Mouse (Mus musculus) kidney, embryonic 16.5 days (tissue): ENCODE results near the gene Unc5cl. TPM values are rescaled to one million over a fixed set of nuclear protein-coding genes. Genes with fewer than 3 reads are reported as not detected.

Source experiments
- ATAC-seq: fragments of 200-750 bp; cut with Nextera tagmentation; 2 replicates; pipeline ENCODE4 v1.8.0; 2017; ENCODE audit warnings: moderate TSS enrichment; ENCODE audit not compliant: low FRiP score, low TSS enrichment
- H3K27ac ChIP-seq: fragments of 300-500 bp; sonication (generic); 2 replicates; pipeline ENCODE4 v1.5.1; 2014; ENCODE audit warnings: low read length
- H3K27me3 ChIP-seq: fragments of 300-500 bp; sonication (generic); 2 replicates; pipeline ENCODE4 v1.6.1; 2014; ENCODE audit warnings: low read length, control low read depth, mixed read lengths; ENCODE audit not compliant: insufficient read depth
- H3K36me3 ChIP-seq: fragments of 300-500 bp; sonication (generic); 2 replicates; pipeline ENCODE4 v1.6.1; 2014; ENCODE audit warnings: low read length, control low read depth, mixed read lengths; ENCODE audit not compliant: insufficient read depth
- H3K4me1 ChIP-seq: fragments of 300-500 bp; sonication (generic); 2 replicates; pipeline ENCODE4 v1.6.1; 2014; ENCODE audit warnings: low read length, control low read depth, mixed read lengths; ENCODE audit not compliant: insufficient read depth
- H3K4me2 ChIP-seq: fragments of 300-500 bp; sonication (generic); replicated peaks from 2 replicates; pipeline ENCODE4 v1.6.1; 2014; ENCODE audit warnings: low read depth, low read length
- H3K4me3 ChIP-seq: fragments of 300-500 bp; sonication (generic); 2 replicates; pipeline ENCODE4 v1.5.1; 2014; ENCODE audit warnings: mild to moderate bottlenecking, low read length
- H3K9ac ChIP-seq: fragments of 300-500 bp; sonication (generic); replicated peaks from 2 replicates; pipeline ENCODE4 v1.6.1; 2014; ENCODE audit warnings: low read length
- H3K9me3 ChIP-seq: fragments of 300-500 bp; sonication (generic); 2 replicates; pipeline ENCODE4 v1.6.1; 2016; ENCODE audit warnings: low read length, control low read depth
- WGBS: fragments of 180-500 bp; shearing (Covaris S2); extraction: QIAGEN DNeasy Blood & Tissue Kit; methylation state at CpG from one replicate; pipeline ENCODE4 v1.1.7; 2014; 5-methylcytosine and 5-hydroxymethylcytosine counted together
- polyA plus RNA-seq: library from polyadenylated mRNA; unstranded; fragments of >200 nt; fragmentation: Nextera tagmentation; extraction: Ambion mirVana; gene quantifications from 2 replicates; pipeline ENCODE4 v1.2.1, GENCODE M21; 2015

Gene Unc5cl
- polyA plus RNA-seq, 1 experiment from 2014 or later: 8.3 TPM

DNA sequence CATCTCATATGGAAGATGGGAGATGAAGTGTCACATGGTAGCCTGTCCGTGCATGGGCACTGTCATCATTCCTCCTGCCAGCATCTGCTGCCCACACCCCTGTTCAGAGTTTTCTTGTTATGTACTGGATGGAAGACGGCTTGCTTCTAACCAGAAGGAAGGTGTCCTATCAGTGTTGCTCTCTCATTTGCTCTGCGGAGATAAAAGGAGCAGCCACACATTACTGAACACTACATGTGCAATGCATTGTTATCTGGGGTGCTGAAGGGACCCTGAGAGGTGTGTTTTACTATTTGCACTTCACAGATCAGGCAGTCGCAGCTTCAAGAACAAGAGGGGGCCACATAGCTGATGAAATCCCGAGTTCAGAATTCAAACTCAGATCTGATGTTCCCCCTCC is 126.5 kb downstream of the Unc5cl start:
- Histone ChIP-seq H3K27me3 (no peaks in the 10 kb centered on the region), H3K4me2 (no peak overlapping the region), H3K9ac (no peak overlapping the region), H3K4me1 (peaks cover 17% of the 10 kb centered on the region; the same call in 1 of the 2 replicates), H3K9me3 (no peaks in the 10 kb centered on the region), H3K27ac (no peak overlapping the region), H3K4me3 (no peak overlapping the region), H3K36me3 (no peaks in the 10 kb centered on the region)
- ATAC-seq: no peak
- WGBS: 79% methylated on average over 5 of the region's 5 CpGs

DNA sequence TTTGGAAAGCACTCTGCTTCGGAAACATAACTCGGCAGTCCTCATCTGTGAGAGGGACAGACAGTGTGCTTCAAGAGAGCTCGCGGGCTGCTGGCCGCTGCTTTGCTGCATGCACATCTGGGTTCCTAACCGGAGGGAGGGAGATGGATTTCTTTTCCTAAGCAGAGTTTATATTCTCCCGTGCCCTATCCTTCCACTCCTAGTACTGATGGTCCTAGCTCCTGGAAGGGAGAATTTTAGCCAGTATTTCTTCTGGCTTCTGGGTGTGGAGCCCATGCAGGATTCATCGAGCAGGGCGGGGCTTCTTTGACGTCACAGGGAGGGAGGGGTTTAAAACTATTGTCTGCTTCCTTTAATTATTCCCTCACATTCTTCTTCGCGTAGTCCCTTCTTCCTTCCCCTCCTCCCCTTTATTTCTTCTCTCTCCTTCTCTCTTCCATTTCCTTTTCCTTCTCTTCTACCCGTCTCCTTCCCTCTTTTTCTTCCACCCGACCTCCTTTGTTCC is 127.8 kb downstream of the Unc5cl start:
- H3K36me3 ChIP-seq: no peaks in the 10 kb centered on the region
- peak overlapping the region; percentile 49 for H3K4me2 ChIP-seq
- H3K27ac ChIP-seq: no peak overlapping the region
- 31% methylated on average over 14 of the region's 14 CpGs for WGBS
- ATAC-seq: no peak
- H3K4me1 ChIP-seq: peaks cover 16% of the 10 kb centered on the region; the same call in 1 of the 2 replicates
- H3K9me3 ChIP-seq: no peaks in the 10 kb centered on the region
- H3K4me3 ChIP-seq: peak overlapping the region; percentile 33
- H3K9ac ChIP-seq: 0 out of 2 replicates have a peak overlapping the region, but pooled peaks have one; percentile 28
- H3K27me3 ChIP-seq: no peaks in the 10 kb centered on the region

GRCm38 (mm10) chr17:48583401-48583800 is 128.7 kb downstream of the Unc5cl start:
- Histone ChIP-seq H3K9me3 (no peaks in the 10 kb centered on the region), H3K27me3 (no peaks in the 10 kb centered on the region), H3K4me1 (peaks cover 16% of the 10 kb centered on the region; the same call in 1 of the 2 replicates), H3K9ac (no peak overlapping the region), H3K4me2 (no peak overlapping the region), H3K4me3 (no peak overlapping the region), H3K36me3 (no peaks in the 10 kb centered on the region), H3K27ac (no peak overlapping the region)
- no peak for ATAC-seq
- WGBS: 76% methylated on average over 11 of the region's 11 CpGs

GRCm38 (mm10) chr17:48585902-48586359 is 131.2 kb downstream of the Unc5cl start:
- 6% methylated on average over 14 of the region's 14 CpGs for WGBS
- Histone ChIP-seq H3K4me3 (peak overlapping the region; percentile 40), H3K4me2 (peak overlapping the region; percentile 62), H3K4me1 (peaks cover 16% of the 10 kb centered on the region; the same call in 1 of the 2 replicates), H3K27me3 (no peaks in the 10 kb centered on the region), H3K36me3 (no peaks in the 10 kb centered on the region), H3K9me3 (no peaks in the 10 kb centered on the region), H3K27ac (no peak overlapping the region), H3K9ac (peak overlapping the region; percentile 56)
- ATAC-seq: peak; percentile 85

- no peak overlapping the region for H3K4me2 ChIP-seq
- no peak overlapping the region for H3K9ac ChIP-seq
- no peaks in the 10 kb centered on the region for H3K36me3 ChIP-seq
- no peak overlapping the region for H3K4me3 ChIP-seq
- ATAC-seq: no peak
- H3K27ac ChIP-seq: no peak overlapping the region
- H3K27me3 ChIP-seq: no peaks in the 10 kb centered on the region
- peaks cover 10% of the 10 kb centered on the region; the same call in 1 of the 2 replicates for H3K4me1 ChIP-seq
- no peaks in the 10 kb centered on the region for H3K9me3 ChIP-seq
- WGBS: 57% methylated on average over 3 of the region's 3 CpGs
Measured at GRCm38 (mm10) chr17:48588674-48589073, 134.0 kb downstream of the Unc5cl start.

Other genes starting within 250 kb of the Unc5cl start
- 0.14 TPM in 1 of 2 replicates, not detected in the other for gene Trem1, start 222.1 kb upstream of the Unc5cl start, polyA plus RNA-seq
- 0.21 TPM in 1 of 2 replicates, not detected in the other for gene Trem3, start 207.1 kb upstream of the Unc5cl start, polyA plus RNA-seq
- 0.41 and 0.46 TPM in 2 replicates for gene Treml4, start 190.6 kb upstream of the Unc5cl start, polyA plus RNA-seq
- gene Treml2, start 155.4 kb upstream of the Unc5cl start, polyA plus RNA-seq: 0.09 and 0.32 TPM in 2 replicates
- 0.17 and 0.25 TPM in 2 replicates for gene B430306N03Rik, start 138.8 kb upstream of the Unc5cl start, polyA plus RNA-seq
- gene Trem2, start 108.5 kb upstream of the Unc5cl start, polyA plus RNA-seq: 1.8 and 2.4 TPM in 2 replicates
- 0.59 and 0.66 TPM in 2 replicates for gene Treml1, start 95.0 kb upstream of the Unc5cl start, polyA plus RNA-seq
- gene Nfya, start 45.0 kb upstream of the Unc5cl start, polyA plus RNA-seq: 16.6 and 18.9 TPM in 2 replicates
- gene Oard1, start 44.9 kb upstream of the Unc5cl start, polyA plus RNA-seq: 70.2 and 77.9 TPM in 2 replicates
- 2.6 and 2.7 TPM in 2 replicates for gene Apobec2, start 22.0 kb upstream of the Unc5cl start, polyA plus RNA-seq
- gene Tspo2, start 3.4 kb upstream of the Unc5cl start, polyA plus RNA-seq: 1.7 and 2.0 TPM in 2 replicates